Mouse (Mus musculus) hindbrain, embryonic 14.5 days (tissue): ENCODE results near the gene Orai2. TPM values are rescaled to one million over a fixed set of nuclear protein-coding genes. Genes with fewer than 3 reads are reported as not detected.
"Not testable (repeated sequence)": the region's sequence is repeated elsewhere in the genome, so short reads cannot be mapped to it uniquely, and the experiment has no call there.

Source experiments
- ATAC-seq: fragments of 200-750 bp; cut with Nextera tagmentation; 2 replicates; pipeline ENCODE4 v1.8.0; 2017; ENCODE audit warnings: moderate number of reproducible peaks, mild to moderate bottlenecking, moderate TSS enrichment, moderate library complexity; ENCODE audit not compliant: low FRiP score
- DNase-seq: peaks from one replicate; pipeline ENCODE4 v3.0.0-alpha.2; 2015; ENCODE audit warnings: low spot score
- H3K27ac ChIP-seq: fragments of 300-500 bp; sonication (generic); 2 replicates; pipeline ENCODE4 v1.5.1; 2014; ENCODE audit warnings: mild to moderate bottlenecking, moderate library complexity
- H3K27me3 ChIP-seq: fragments of 300-500 bp; sonication (generic); 2 replicates; pipeline ENCODE4 v1.6.1; 2014; ENCODE audit warnings: mild to moderate bottlenecking, low read length, mixed read lengths; ENCODE audit not compliant: control insufficient read depth, insufficient read depth
- H3K36me3 ChIP-seq: fragments of 300-500 bp; sonication (generic); replicated peaks from 2 replicates; pipeline ENCODE4 v1.6.1; 2014; ENCODE audit not compliant: control insufficient read depth, insufficient read depth
- H3K4me1 ChIP-seq: fragments of 300-500 bp; sonication (generic); replicated peaks from 2 replicates; pipeline ENCODE4 v1.6.1; 2014; ENCODE audit warnings: antibody characterized with exemption, low read length, mixed read lengths; ENCODE audit not compliant: control insufficient read depth, insufficient read depth
- H3K4me2 ChIP-seq: fragments of 300-500 bp; sonication (generic); replicated peaks from 2 replicates; pipeline ENCODE4 v1.6.1; 2014; ENCODE audit warnings: mild to moderate bottlenecking, moderate library complexity
- H3K4me3 ChIP-seq: fragments of 300-500 bp; sonication (generic); replicated peaks from 2 replicates; pipeline ENCODE4 v1.5.1; 2014; ENCODE audit warnings: mild to moderate bottlenecking, low read length
- H3K9ac ChIP-seq: fragments of 300-500 bp; sonication (generic); 2 replicates; pipeline ENCODE4 v1.6.1; 2014
- H3K9me3 ChIP-seq: fragments of 300-500 bp; sonication (generic); 2 replicates; pipeline ENCODE4 v1.6.1; 2016; ENCODE audit warnings: low read length; ENCODE audit not compliant: control insufficient read depth
- WGBS: fragments of 180-500 bp; shearing (Covaris S2); extraction: QIAGEN DNeasy Blood & Tissue Kit; methylation state at CpG from one replicate; pipeline ENCODE4 v1.1.7; 2014; 5-methylcytosine and 5-hydroxymethylcytosine counted together
- polyA plus RNA-seq: library from polyadenylated mRNA; unstranded; fragments of >200 nt; fragmentation: Nextera tagmentation; extraction: Ambion mirVana; gene quantifications from 2 replicates; pipeline ENCODE4 v1.2.1, GENCODE M21; 2014

The Orai2 gene
- polyA plus RNA-seq, 1 experiment from 2014 or later = 34.6 TPM

DNA sequence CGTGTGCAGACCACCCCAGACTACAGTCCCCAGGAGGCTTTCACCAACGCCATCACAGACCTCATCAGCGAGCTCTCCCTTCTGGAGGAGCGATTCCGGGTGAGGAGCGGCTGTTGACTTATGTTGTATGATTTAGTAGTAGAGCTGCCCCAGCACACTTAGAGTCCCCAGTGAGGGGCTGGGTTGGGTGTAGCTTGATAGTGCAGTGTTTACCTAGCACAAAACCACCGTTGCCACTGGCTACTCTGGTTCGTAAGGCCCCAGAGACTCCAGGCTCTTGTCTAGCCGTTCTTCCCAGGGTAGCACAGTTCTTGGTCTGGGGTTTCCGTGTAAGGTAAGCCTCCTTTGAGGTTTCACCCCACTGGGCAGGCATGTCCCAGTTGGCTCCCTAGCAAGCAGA is 48.3 kb downstream of the Orai2 start:
- H3K36me3 ChIP-seq = peaks cover 75% of the 10 kb centered on the region
- WGBS = 92% methylated on average over 10 of the region's 10 CpGs
- H3K9me3 ChIP-seq = no peaks in the 10 kb centered on the region
- no peaks in the 10 kb centered on the region for H3K27me3 ChIP-seq
- H3K4me1 ChIP-seq = peaks cover 6% of the 10 kb centered on the region
- H3K4me2 ChIP-seq = no peak overlapping the region
- ATAC-seq (no peak), DNase-seq (no peak)
- H3K27ac ChIP-seq = no peak overlapping the region
- no peak overlapping the region for H3K4me3 ChIP-seq
- no peak overlapping the region for H3K9ac ChIP-seq

DNA sequence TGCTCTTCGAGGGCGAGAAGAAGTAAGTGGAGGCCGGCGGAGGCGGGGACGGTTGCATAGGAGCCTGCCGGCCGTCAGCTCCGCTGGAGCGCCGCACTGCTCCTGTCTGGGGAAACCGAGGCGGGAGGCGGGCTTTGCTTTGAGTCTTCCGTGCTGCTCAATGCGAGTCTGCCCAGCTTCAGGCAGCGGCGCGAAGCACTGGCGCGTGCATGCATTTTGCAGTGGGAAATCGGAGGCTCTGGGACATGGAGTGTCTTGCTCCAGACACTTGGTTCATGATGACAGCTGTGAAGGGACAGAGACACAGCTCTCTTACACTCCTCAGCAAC is 53.8 kb downstream of the Orai2 start:
- peak overlapping the region; percentile 73 for H3K27ac ChIP-seq
- DNase-seq = no peak
- peaks cover 14% of the 10 kb centered on the region for H3K4me1 ChIP-seq
- peak overlapping the region; percentile 84 for H3K4me3 ChIP-seq
- peak; percentile 51; the same call in 1 of the 2 replicates for ATAC-seq
- H3K27me3 ChIP-seq = no peaks in the 10 kb centered on the region
- no peaks in the 10 kb centered on the region for H3K9me3 ChIP-seq
- peaks cover 29% of the 10 kb centered on the region for H3K36me3 ChIP-seq
- H3K4me2 ChIP-seq = peak overlapping the region; percentile 68
- 0% methylated on average over 22 of the region's 22 CpGs for WGBS
- peak overlapping the region; percentile 85 for H3K9ac ChIP-seq

DNA sequence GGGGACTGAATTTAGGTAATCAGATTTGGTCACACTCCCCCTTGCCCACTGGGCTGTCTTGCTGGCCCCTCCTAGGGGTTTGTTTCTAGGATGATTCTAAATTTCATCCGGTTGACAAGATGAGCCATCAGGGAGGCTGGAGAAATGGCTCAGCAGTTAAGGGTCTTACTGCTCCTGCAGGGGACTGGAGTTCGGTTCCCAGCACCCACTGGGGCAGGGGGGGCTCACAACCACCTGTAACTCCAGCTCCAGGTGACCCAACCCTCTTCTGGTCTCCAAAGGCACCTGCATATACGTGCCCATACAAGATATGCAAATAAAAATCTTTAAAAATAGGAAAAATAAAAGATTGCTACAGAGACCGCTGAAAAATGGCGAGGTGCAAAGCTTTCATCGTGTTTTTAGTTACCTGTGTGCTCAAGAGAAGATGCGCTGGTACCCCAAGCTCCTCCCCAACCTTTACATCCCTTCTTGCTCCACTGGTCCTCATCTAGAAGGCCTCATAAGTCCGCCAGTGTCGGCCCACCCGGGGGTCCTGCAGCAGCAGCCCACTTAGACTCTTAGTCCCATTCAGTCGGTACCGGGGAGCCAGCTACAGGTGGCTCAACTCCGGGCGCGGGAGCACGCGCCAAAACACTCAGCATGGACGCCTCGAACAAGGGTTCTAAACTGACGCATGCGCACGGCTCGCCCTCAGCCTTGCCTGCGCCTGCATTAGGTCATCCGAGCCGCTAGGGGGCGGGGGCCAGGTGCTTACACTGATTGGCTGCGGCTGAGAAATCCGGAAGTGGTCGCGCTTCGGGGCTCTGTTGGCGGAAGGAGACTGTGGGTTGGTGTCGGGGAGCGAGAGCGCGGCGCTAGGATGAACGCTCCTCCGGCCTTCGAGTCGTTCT is 54.4 kb downstream of the Orai2 start, which contains the start of gene Polr2j:
Gene Polr2j (plus strand): TSS at position 741 of the 893 bp plus-strand sequence.
- Histone ChIP-seq H3K27ac (peak within 1 kb of the TSS; percentile 73), H3K4me1 (peaks cover 14% of the 10 kb centered on the region), H3K4me3 (peak within 1 kb of the TSS; percentile 84), H3K27me3 (no peaks in the 10 kb centered on the region), H3K9me3 (no peaks in the 10 kb centered on the region), H3K36me3 (peaks cover 23% of the 10 kb centered on the region), H3K4me2 (peak within 1 kb of the TSS; percentile 68), H3K9ac (peak within 1 kb of the TSS; percentile 85)
- peak; percentile 99 for DNase-seq
- ATAC-seq = peak; percentile 96
- 3% methylated on average over 42 of the region's 42 CpGs for WGBS

DNA sequence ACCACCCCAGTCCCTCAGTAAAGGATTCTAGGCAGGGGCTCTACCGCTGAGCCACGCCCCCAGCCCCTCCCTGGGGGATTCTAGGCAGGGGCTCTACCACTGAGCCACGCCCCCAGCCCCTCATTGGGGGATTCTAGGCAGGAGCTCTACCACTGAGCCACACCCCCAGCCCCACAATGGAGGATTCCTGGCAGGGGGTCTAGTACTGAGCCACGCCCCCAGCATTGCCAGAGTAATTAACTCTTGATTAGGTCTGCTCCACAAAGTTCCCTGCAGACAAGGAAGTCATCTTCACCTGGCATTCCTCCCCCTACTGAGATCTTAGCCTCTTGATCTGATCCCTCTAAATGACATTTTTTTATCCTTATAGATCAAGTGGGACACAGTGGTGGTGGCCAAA is 57.0 kb downstream of the Orai2 start:
- H3K9ac ChIP-seq, DNase-seq, H3K4me3 ChIP-seq, H3K27me3 ChIP-seq, H3K36me3 ChIP-seq, H3K9me3 ChIP-seq, H3K27ac ChIP-seq, ATAC-seq, H3K4me2 ChIP-seq: not testable (repeated sequence)
- WGBS = 42% methylated on average over 4 of the region's 4 CpGs
- peaks cover 14% of the 10 kb centered on the region for H3K4me1 ChIP-seq

DNA sequence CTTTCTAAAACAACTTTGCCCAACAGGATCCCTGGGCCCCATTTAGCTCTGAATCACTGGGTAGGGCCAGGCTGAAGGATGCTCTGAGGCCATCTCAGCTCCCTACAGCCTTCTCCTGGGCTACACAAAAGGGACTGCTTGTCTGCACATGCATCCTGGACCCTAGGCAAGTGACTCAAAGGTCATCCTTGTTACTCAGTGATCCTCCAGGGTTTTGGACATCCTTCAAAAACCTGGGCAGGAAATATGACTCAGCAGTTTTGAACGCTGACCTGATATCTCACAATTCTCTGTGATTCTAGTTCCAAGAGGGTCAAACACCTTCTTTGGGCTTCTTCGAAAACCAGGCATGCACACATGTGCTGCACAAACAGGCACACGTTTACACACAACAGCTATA is 61.5 kb downstream of the Orai2 start:
- DNase-seq (no peak), ATAC-seq (no peak)
- Histone ChIP-seq H3K9me3 (no peaks in the 10 kb centered on the region), H3K27ac (no peak overlapping the region), H3K4me3 (no peak overlapping the region), H3K27me3 (no peaks in the 10 kb centered on the region), H3K4me2 (no peak overlapping the region), H3K36me3 (no peaks in the 10 kb centered on the region), H3K4me1 (no peaks in the 10 kb centered on the region), H3K9ac (no peak overlapping the region)
- 82% methylated on average over 3 of the region's 3 CpGs for WGBS

DNA sequence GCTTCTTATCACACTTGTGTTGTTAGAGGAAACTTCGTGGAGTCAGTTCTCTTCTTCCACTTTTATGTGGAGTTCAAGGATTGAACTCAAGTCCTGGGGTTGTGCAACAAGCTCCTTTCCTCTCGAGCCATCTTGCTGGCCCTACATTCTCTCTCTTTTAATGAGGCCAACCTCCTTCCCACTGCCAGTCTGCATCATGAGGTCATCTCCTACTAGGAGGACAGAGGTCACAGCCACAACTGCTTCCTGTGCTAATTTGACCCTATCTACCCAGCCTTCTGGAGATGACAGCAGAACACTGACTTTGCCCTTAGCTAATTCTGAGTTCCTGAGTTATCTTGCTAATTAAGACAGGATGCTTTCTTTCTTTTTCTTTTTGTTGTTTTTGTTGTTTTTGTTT is 62.0 kb downstream of the Orai2 start:
- DNase-seq (no peak), ATAC-seq (no peak)
- Histone ChIP-seq H3K36me3 (no peaks in the 10 kb centered on the region), H3K4me2 (no peak overlapping the region), H3K27me3 (no peaks in the 10 kb centered on the region), H3K4me3 (no peak overlapping the region), H3K27ac (no peak overlapping the region), H3K4me1 (no peaks in the 10 kb centered on the region), H3K9ac (no peak overlapping the region), H3K9me3 (no peaks in the 10 kb centered on the region)
- WGBS = 51% methylated on average over 2 of the region's 2 CpGs

DNA sequence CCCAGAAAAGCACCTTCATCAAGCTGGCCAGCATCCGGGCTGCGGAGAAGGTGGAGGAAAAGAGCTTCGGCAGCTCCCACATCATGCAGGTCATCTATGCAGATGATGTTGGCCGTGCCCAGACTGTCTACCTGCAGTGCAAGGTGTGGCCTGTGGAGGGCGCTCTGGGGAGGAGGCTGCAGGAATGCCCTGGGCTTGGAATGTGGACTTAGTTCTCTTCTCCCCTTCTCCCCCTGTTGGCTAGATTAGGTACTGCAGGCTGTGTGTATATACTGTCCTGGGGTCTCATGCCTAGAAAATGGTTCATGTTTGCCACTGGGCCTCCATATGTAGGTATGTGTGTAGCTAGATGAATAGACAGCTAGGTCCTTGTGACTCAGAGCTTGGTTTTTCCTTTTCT is 66.0 kb downstream of the Orai2 start:
- no peak overlapping the region for H3K9ac ChIP-seq
- H3K4me3 ChIP-seq = no peak overlapping the region
- H3K9me3 ChIP-seq = no peaks in the 10 kb centered on the region
- 87% methylated on average over 5 of the region's 5 CpGs for WGBS
- no peaks in the 10 kb centered on the region for H3K27me3 ChIP-seq
- H3K36me3 ChIP-seq = no peaks in the 10 kb centered on the region
- DNase-seq (peak; percentile 27), ATAC-seq (no peak)
- no peak overlapping the region for H3K4me2 ChIP-seq
- H3K4me1 ChIP-seq = no peaks in the 10 kb centered on the region; the same call in 1 of the 2 replicates
- H3K27ac ChIP-seq = no peak overlapping the region

DNA sequence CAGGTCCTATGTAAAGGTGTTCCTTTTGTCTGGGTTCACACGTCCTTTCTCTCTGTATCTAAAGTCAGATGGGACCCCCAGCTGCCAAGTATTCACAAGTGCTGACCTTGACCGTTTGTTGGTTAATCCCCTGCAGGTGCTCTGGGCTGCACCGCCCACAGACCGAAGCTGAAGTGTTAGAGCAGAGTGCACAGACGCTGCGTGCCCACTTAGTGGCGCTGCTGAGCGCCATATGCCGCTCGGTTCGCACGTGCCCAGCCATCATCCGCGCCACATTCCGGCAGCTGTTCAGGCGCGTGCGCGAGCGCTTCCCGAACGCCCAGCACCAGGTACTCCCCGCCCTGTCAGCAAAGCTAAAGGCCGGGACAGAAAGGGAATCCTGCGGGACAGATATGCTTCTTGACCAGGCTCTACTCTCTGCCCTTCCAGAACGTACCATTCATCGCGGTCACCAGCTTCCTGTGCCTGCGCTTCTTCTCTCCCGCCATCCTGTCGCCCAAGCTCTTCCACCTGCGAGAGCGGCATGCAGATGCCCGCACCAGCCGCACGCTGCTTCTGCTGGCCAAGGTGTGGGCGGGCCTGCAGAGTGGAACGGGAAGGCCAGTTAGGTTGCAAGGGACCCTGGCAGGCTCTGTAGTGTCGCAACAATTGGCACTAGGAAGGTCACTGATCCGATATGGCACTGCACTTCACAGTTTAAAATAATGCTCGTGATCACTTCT is 68.3 kb downstream of the Orai2 start:
- Histone ChIP-seq H3K4me2 (peak overlapping the region; percentile 58), H3K9ac (peak overlapping the region; percentile 53), H3K4me1 (no peaks in the 10 kb centered on the region; the same call in 1 of the 2 replicates), H3K27ac (no peak overlapping the region), H3K4me3 (peak overlapping the region; percentile 30), H3K9me3 (no peaks in the 10 kb centered on the region), H3K36me3 (no peaks in the 10 kb centered on the region), H3K27me3 (no peaks in the 10 kb centered on the region)
- peak; percentile 90 for DNase-seq
- WGBS = 9% methylated on average over 41 of the region's 41 CpGs
- ATAC-seq = peak; percentile 84

DNA sequence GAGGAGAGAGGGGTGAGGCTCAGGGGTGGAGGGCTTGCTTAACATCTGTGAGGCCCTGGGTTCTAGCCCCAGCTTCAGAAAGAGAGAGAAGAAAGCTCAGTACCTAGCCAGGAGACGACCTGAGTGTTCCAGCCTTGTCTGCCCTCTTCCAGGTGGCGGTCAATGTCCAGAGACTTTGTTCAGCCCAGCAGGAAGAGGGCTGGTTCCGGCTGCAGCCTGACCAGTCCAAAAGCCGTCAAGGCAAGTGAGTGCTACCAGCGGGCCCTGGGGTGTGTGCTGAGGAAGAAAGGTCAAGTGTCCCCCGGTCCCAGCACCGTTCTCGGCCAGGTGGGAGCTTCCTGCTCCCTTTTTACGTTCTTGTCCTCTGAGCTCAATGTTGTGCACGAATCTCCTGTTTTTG is 72.0 kb downstream of the Orai2 start:
- Histone ChIP-seq H3K27ac (no peak overlapping the region), H3K27me3 (no peaks in the 10 kb centered on the region), H3K36me3 (no peaks in the 10 kb centered on the region), H3K9ac (no peak overlapping the region), H3K4me3 (no peak overlapping the region), H3K9me3 (no peaks in the 10 kb centered on the region), H3K4me1 (no peaks in the 10 kb centered on the region; the same call in 1 of the 2 replicates), H3K4me2 (no peak overlapping the region)
- no peak for ATAC-seq
- DNase-seq = no peak
- WGBS = 86% methylated on average over 10 of the region's 10 CpGs
